Mouse (Mus musculus) hindbrain, embryonic 11.5 days (tissue): ENCODE data around the gene Fkbp11. TPM values are rescaled to one million over a fixed set of nuclear protein-coding genes. Genes with fewer than 3 reads are reported as not detected.

ENCODE experiments used
- ATAC-seq: fragments of 200-750 bp; cut with Nextera tagmentation; 2 replicates; pipeline ENCODE4 v1.8.0; 2017; ENCODE audit warnings: mild to moderate bottlenecking, moderate TSS enrichment, moderate library complexity; ENCODE audit not compliant: low FRiP score
- DNase-seq: peaks from one replicate; pipeline ENCODE4 v3.0.0-alpha.2; 2015; ENCODE audit warnings: low spot score
- H3K27ac ChIP-seq: fragments of 300-500 bp; sonication (generic); 2 replicates; pipeline ENCODE4 v1.5.1; 2014; ENCODE audit warnings: mild to moderate bottlenecking, low read depth, low read length
- H3K27me3 ChIP-seq: fragments of 300-500 bp; sonication (generic); 2 replicates; pipeline ENCODE4 v1.6.1; 2014; ENCODE audit warnings: mild to moderate bottlenecking, low read length, moderate library complexity, mixed read lengths; ENCODE audit not compliant: control insufficient read depth, insufficient read depth
- H3K36me3 ChIP-seq: fragments of 300-500 bp; sonication (generic); 2 replicates; pipeline ENCODE4 v1.6.1; 2014; ENCODE audit warnings: mild to moderate bottlenecking, low read length, moderate library complexity, mixed read lengths; ENCODE audit not compliant: control insufficient read depth, insufficient read depth
- H3K4me1 ChIP-seq: fragments of 300-500 bp; sonication (generic); replicated peaks from 2 replicates; pipeline ENCODE4 v1.6.1; 2014; ENCODE audit warnings: low read length, mixed read lengths; ENCODE audit not compliant: control insufficient read depth, insufficient read depth
- H3K4me2 ChIP-seq: fragments of 300-500 bp; sonication (generic); replicated peaks from 2 replicates; pipeline ENCODE4 v1.6.1; 2014; ENCODE audit warnings: mild to moderate bottlenecking, low read depth, low read length
- H3K4me3 ChIP-seq: fragments of 300-500 bp; sonication (generic); 2 replicates; pipeline ENCODE4 v1.5.1; 2014; ENCODE audit warnings: low read depth, low read length
- H3K9ac ChIP-seq: fragments of 300-500 bp; sonication (generic); 2 replicates; pipeline ENCODE4 v1.6.1; 2014; ENCODE audit warnings: low read depth, low read length
- H3K9me3 ChIP-seq: fragments of 300-500 bp; sonication (generic); 2 replicates; pipeline ENCODE4 v1.6.1; 2016; ENCODE audit warnings: low read length; ENCODE audit not compliant: control insufficient read depth
- WGBS: fragments of 180-500 bp; shearing (Covaris S2); extraction: QIAGEN DNeasy Blood & Tissue Kit; methylation state at CpG from one replicate; pipeline ENCODE4 v1.1.7; 2014; 5-methylcytosine and 5-hydroxymethylcytosine counted together
- polyA plus RNA-seq: library from polyadenylated mRNA; unstranded; fragments of >200 nt; fragmentation: Nextera tagmentation; extraction: Ambion mirVana; gene quantifications from 2 replicates; pipeline ENCODE4 v1.2.1, GENCODE M21; 2014

Gene Fkbp11
- polyA plus RNA-seq, 1 experiment from 2014 or later, result 15.5 TPM

DNA sequence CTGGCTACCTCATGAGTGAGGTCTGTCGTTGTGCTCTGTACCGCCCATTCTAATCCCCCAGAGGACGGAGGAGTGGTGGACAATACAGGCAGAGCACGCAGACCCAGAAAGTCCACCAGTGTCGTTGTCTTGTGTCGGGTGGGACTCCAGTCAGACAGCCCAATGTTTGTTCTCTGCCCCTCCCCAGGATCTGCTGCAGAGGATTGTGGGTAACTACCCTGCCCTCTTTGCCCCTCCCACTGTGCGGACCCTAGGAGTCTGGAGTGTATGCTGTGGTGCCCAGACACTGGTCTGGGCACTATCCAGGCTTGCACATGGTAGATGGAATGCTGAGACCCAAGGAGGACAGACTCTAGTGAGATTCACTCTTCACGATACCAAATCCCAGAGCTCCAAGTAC, 31.8 kb downstream of the Fkbp11 start:
- Histone ChIP-seq H3K4me1 (peaks cover 2% of the 10 kb centered on the region), H3K36me3 (no peaks in the 10 kb centered on the region), H3K4me3 (no peak overlapping the region), H3K4me2 (no peak overlapping the region), H3K27ac (no peak overlapping the region), H3K27me3 (peaks cover 14% of the 10 kb centered on the region), H3K9me3 (no peaks in the 10 kb centered on the region), H3K9ac (no peak overlapping the region)
- ATAC-seq (no peak), DNase-seq (no peak)
- 54% methylated on average over 8 of the region's 8 CpGs for WGBS

DNA sequence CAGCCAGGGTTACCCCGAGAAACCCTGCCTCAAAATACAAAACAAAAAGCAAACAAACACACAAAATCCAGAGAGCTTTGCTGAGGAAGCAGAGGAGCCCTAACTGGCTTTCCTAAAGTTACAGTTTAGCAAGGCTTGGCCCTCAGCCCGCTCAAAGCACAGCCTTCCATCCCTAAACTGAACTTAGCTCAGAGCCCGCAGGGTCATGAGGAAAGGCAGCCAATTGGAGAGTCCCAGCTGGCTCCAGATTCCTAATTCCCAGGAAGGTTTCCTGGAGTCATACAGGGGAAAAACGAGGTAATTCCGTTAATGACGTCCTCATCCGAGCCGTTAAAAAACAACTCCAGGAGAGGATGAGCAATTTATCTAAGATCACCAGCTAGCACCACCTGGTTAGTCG, 32.3 kb downstream of the Fkbp11 start:
- Histone ChIP-seq H3K4me3 (no peak overlapping the region), H3K27me3 (peaks cover 9% of the 10 kb centered on the region), H3K9me3 (no peaks in the 10 kb centered on the region), H3K4me2 (no peak overlapping the region), H3K27ac (no peak overlapping the region), H3K4me1 (peaks cover 7% of the 10 kb centered on the region), H3K36me3 (no peaks in the 10 kb centered on the region), H3K9ac (no peak overlapping the region)
- 61% methylated on average over 9 of the region's 9 CpGs for WGBS
- DNase-seq (no peak), ATAC-seq (no peak)

DNA sequence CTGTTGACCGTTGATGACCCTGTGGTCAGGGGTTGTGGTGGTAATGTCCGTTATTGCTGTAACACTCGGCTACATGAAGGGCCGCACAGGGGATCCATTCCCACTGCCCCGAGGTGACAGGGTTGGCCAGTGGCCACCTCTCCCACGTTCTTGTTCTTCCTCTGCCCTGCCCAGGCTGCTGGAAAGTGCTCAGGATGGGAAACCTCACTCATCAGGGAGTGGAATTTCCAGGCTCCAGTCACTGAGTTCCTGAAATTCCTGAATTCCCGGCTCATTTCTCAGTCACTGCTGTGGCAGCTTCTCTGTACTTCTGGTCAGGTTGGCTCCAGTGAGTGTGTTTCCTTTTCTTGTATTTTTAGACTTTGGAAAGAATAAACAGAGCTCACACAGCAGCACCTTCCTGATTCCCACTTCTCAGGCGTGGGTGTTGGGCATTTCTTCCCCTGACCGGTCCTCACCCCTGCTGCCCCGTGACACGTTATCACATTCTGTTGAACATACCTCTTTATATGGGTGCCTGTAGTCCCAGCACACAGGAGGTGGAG, 35.8 kb downstream of the Fkbp11 start:
- DNase-seq (no peak), ATAC-seq (no peak)
- 46% methylated on average over 11 of the region's 11 CpGs for WGBS
- Histone ChIP-seq H3K4me1 (peaks cover 8% of the 10 kb centered on the region), H3K27ac (no peak overlapping the region), H3K9ac (no peak overlapping the region), H3K9me3 (no peaks in the 10 kb centered on the region), H3K36me3 (no peaks in the 10 kb centered on the region), H3K4me2 (no peak overlapping the region), H3K4me3 (no peak overlapping the region), H3K27me3 (no peaks in the 10 kb centered on the region)

DNA sequence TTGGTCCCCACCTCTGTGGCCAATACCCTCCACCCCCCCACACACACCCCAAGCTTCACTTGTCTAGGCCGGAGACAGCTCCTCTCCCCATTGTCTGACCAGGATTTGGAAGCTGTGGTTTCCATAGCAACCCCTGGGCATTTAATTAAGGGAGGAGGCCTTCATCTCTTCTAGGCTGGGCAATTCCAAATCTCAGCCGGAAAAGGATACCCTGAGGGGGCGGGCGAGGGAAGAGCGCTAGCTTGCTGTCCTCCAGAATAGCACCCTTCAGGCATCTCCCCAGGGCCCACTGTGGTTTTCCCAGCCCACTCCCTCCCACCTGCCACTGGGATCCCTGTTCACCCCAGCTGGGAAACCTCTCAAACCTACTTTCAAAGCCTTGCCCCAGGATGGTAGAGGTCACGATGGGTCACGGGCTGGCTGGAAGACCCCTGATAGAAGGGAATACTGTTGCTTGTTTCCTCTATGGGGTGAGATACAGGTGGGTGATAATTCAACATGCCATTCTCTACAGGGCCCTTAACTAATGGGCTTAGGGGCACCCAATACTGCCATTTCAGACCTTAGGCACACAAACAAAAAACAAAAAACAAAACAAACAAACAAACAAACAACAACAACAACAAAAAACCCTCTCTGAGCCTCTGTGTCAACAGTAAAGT, 36.4 kb downstream of the Fkbp11 start:
- Histone ChIP-seq H3K4me1 (peaks cover 8% of the 10 kb centered on the region), H3K9me3 (no peaks in the 10 kb centered on the region), H3K27me3 (no peaks in the 10 kb centered on the region), H3K36me3 (no peaks in the 10 kb centered on the region), H3K4me2 (no peak overlapping the region; the same call in 1 of the 2 replicates), H3K9ac (no peak overlapping the region), H3K27ac (peak overlapping the region; percentile 30; the same call in 1 of the 2 replicates), H3K4me3 (no peak overlapping the region)
- ATAC-seq, result peak; percentile 74
- DNase-seq, result peak; percentile 75
- WGBS, result 17% methylated on average over 7 of the region's 7 CpGs

DNA sequence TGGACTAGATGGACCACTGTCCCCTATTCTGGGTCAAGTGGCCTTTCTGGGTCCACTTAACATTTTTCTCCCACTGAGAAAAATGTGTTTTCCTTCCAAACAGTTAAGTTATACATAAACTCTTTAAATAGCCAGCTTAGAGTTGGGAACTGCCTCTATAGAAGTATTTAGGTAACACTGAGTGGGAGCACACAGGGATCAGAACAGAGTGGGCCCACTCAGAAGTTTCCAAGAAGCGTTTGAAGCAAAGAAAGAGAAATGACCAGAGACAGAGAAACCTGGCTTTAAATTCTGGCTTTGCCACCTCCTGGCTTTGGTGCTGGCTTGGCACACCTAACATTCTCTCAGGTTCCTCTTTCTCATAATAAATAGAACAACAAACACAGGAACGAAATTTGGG, 38.3 kb downstream of the Fkbp11 start:
- Histone ChIP-seq H3K27me3 (no peaks in the 10 kb centered on the region), H3K4me2 (no peak overlapping the region), H3K9me3 (no peaks in the 10 kb centered on the region), H3K4me1 (peaks cover 8% of the 10 kb centered on the region), H3K4me3 (no peak overlapping the region), H3K9ac (no peak overlapping the region), H3K36me3 (no peaks in the 10 kb centered on the region), H3K27ac (no peak overlapping the region)
- ATAC-seq (no peak), DNase-seq (no peak)
- WGBS, result 75% methylated on average over 2 of the region's 2 CpGs

DNA sequence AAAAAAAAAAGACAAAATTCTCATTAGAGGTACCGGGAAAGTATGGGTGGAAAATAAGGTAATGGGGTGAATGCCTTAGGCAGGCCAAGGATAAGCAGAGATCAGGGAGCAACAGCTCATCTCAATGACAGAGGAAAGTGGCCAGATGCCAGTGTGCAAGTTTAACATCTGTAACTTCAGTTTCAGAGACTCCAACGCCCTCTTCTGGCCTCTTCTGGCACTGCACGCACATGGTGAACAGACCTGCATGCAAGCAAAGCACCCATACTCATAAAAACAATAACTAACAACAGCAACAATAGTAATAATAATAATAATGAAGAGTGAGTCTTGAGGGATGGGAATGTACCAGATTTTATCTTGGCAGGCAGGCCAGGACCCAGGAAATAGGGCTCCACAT, 42.1 kb downstream of the Fkbp11 start:
- 64% methylated on average over 3 of the region's 3 CpGs for WGBS
- Histone ChIP-seq H3K4me1 (peaks cover 3% of the 10 kb centered on the region), H3K4me2 (no peak overlapping the region), H3K27me3 (no peaks in the 10 kb centered on the region), H3K9me3 (no peaks in the 10 kb centered on the region), H3K27ac (no peak overlapping the region), H3K4me3 (no peak overlapping the region), H3K36me3 (no peaks in the 10 kb centered on the region), H3K9ac (no peak overlapping the region)
- ATAC-seq (no peak), DNase-seq (no peak)

DNA sequence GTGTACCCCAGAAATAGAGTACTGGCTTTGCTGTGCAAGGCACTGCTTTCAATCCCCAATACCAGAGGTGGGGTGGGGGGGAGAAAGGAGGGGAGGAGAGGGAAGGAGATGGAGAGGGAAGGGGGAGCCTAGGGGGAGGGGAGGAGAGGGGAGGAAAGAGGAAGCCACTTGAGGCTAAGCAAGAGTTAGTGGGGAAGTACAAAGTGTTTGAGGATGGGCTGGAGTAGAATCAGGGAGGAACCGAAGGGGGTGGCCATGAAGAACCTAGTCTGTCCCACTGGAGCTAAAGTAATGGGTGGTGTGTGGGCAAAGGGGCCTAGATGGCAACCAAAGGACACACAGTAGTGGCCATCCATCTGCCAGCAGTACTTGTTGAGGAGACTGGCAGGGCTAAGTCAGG, 44.3 kb downstream of the Fkbp11 start:
- Histone ChIP-seq H3K27me3 (no peaks in the 10 kb centered on the region), H3K9ac (no peak overlapping the region), H3K27ac (no peak overlapping the region), H3K36me3 (no peaks in the 10 kb centered on the region), H3K9me3 (no peaks in the 10 kb centered on the region), H3K4me2 (no peak overlapping the region), H3K4me1 (no peaks in the 10 kb centered on the region), H3K4me3 (no peak overlapping the region)
- 86% methylated on average over 1 of the region's 1 CpGs for WGBS
- ATAC-seq (no peak), DNase-seq (no peak)

DNA sequence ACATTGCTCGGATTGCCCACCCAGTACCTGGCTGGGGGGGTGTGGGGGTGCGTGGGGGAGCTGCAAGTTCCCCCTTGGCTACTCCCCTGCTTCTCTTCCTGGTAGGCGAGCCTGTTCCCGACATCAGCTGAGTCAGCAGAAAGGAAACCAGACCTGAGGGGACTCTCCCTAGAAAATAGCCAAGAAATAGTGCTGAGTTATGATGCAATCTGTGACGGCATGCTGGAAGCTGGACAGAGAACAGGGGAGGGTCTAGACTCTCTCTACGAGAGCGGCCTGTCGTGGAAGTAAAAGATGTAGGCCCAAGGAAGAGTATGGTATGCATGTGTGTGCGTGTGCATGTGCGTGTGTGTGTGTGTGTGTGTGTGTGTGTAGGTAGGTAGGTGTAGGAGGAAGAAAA, 44.8 kb downstream of the Fkbp11 start:
- H3K9ac ChIP-seq, result no peak overlapping the region
- no peak for DNase-seq
- H3K27me3 ChIP-seq, result no peaks in the 10 kb centered on the region
- no peaks in the 10 kb centered on the region for H3K9me3 ChIP-seq
- no peaks in the 10 kb centered on the region for H3K4me1 ChIP-seq
- H3K27ac ChIP-seq, result no peak overlapping the region
- WGBS, result 77% methylated on average over 10 of the region's 10 CpGs
- H3K4me2 ChIP-seq, result no peak overlapping the region
- H3K36me3 ChIP-seq, result no peaks in the 10 kb centered on the region
- no peak overlapping the region for H3K4me3 ChIP-seq
- no peak for ATAC-seq

DNA sequence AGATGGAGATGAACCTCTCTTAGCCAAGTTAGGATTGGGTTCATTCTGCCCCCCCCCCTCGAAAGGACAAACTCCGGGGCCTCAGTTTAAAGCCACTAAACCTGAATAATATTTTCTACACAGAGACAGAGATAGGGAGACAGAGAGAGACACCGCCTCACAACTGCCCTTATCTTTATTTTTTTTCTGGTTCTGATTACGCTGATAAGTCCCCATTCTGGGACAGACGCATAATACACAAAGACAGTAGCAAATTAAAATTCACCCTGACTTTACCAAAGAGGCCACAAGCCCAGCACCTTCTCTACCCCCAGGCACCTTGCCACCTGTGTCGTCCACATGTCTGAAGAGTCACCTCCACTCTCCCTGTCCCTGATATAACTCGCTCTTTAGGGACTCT, 46.4 kb downstream of the Fkbp11 start:
- no peak overlapping the region for H3K27ac ChIP-seq
- H3K4me1 ChIP-seq, result no peaks in the 10 kb centered on the region
- H3K9ac ChIP-seq, result no peak overlapping the region
- no peaks in the 10 kb centered on the region for H3K36me3 ChIP-seq
- DNase-seq (no peak), ATAC-seq (no peak)
- H3K4me3 ChIP-seq, result no peak overlapping the region
- H3K4me2 ChIP-seq, result no peak overlapping the region
- H3K27me3 ChIP-seq, result no peaks in the 10 kb centered on the region
- WGBS, result 83% methylated on average over 7 of the region's 7 CpGs
- no peaks in the 10 kb centered on the region for H3K9me3 ChIP-seq
